Mouse (Mus musculus): ENCODE data around the gene Coro6.

DNA sequence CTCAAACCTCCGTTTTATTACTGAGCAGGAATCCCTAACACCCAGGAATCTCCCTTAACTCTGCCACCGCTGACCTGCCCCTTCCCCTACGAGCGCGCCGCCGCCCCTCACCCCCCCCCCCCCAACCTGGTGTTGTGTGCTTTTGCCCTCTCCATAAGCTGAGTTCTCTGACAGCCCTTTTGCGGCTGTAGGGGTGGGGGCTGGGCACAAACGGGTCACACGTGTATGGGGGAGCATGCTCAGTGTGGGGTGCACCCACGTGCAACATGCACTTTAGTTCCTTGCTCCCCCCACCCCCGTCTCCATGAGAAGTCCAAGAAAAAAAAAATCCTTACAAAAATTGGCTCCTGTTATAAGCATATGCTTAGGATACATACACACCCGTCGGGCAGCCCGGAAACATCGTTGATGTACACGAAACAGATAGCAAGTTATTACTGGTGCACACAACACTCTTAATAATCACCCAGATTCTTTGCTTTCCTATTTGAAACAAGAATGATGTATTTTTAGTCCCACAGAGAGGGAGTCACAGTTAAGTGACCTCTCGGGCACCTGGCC is 30.2 kb downstream of the Coro6 start:
- TF ChIP-seq CTCF (IDR thresholded peaks at IDR 0.05; ENCODE audit: control insufficient read depth, insufficient read depth, insufficient replicate concordance, low read depth, low read length) (no peak), POLR2A (IDR thresholded peaks at IDR 0.05; ENCODE audit: control insufficient read depth, low read depth, low read length) (no peak)

All from testis, adult 2 months (tissue).